Mouse (Mus musculus) gastrocnemius, adult 2 months (tissue): ENCODE data around the gene Gm4175. TPM values are rescaled to one million over a fixed set of nuclear protein-coding genes. Genes with fewer than 3 reads are reported as not detected.
"Not testable (repeated sequence)": the region's sequence is repeated elsewhere in the genome, so short reads cannot be mapped to it uniquely, and the experiment has no call there.

Experiments used
- DNase-seq: peaks from one replicate; pipeline ENCODE4 v3.0.0; 2022
- H3K27ac ChIP-seq: fragments of 200-600 bp; 2 replicates; pipeline ENCODE4 v1.8.1; 2022; ENCODE audit warnings: mild to moderate bottlenecking
- H3K4me3 ChIP-seq: fragments of 200-600 bp; 2 replicates; pipeline ENCODE4 v1.8.1; 2022; ENCODE audit warnings: mild to moderate bottlenecking, moderate library complexity
- intact Hi-C: fragments of 180-260 bp; cut with DNase I; formaldehyde crosslinking; loops from one replicate; pipeline ENCODE4 v1.15.1; 2025
- long read RNA-seq, 2 experiments: library from polyadenylated mRNA; stranded (forward); transcript quantifications; one replicate each; pipeline ENCODE4 v2.0.0; 2021
- total RNA-seq, 2 experiments: library from RNA; stranded (reverse); gene quantifications; 2 replicates each; pipeline ENCODE4 v1.2.3; 2021

Gm4175 gene
- not detected for total RNA-seq
- long read RNA-seq, experiment 1: 0 reads
- long read RNA-seq, experiment 2: 0 reads

DNA sequence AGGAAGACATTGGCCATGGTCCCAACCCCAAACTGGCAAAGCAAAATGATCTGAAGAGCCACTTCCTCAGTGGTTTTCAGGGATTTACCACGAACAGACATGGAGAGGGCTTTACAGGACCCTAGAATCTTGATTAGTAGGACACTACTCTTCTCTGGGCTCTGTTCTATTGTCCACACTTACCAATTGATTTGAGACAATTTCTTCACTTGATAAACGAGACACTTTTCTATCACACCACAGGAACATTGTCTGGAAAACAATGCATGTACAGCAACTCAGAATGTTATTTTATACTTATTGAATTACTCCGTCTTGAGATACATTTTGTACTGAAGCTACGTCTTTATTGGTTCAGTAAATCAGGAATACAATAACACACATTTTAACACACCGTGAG, at the start of gene Gm4175:
TSS of gene Gm4175 (minus strand) at position 101 of the 400 bp plus-strand sequence.
- intact Hi-C loops, H3K27ac ChIP-seq, H3K4me3 ChIP-seq, DNase-seq: not testable (repeated sequence)

DNA sequence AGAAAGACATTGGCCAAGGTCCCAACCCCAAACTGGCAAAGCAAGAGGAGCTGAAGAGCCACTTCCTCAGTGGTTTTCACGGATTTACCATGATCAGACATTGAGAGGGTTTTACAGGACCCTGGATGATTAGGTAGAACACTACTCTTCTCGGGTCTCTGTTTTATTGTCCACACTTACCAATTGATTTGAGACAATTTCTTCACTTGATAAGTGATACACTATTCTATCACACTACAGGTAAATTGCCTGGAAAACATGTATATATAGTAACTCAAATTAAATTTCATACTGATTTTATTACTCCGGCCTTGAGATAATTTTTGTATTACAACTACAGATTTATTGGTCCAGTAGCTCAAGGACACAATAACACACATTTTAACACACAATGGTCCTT, 35.4 kb upstream of the Gm4175 start, which contains the start of gene Gm4177:
TSS of gene Gm4177 (minus strand) at position 101 of the 400 bp plus-strand sequence.
- intact Hi-C loops: not testable (repeated sequence)

More for the DNA sequence above, 35.4 kb upstream of the Gm4175 start, which contains the start of gene Gm4177:
- not testable (repeated sequence) for H3K4me3 ChIP-seq, DNase-seq, H3K27ac ChIP-seq

Other genes starting within 250 kb of the Gm4175 start
- not detected for gene Vmn1r130, start 249.7 kb downstream of the Gm4175 start, total RNA-seq
- gene Vmn1r131, start 215.4 kb downstream of the Gm4175 start, total RNA-seq: not detected
- not detected for gene Vmn1r132, start 147.4 kb downstream of the Gm4175 start, total RNA-seq
- gene Gm4177, start 35.3 kb upstream of the Gm4175 start, total RNA-seq: not detected
- not detected for gene Vmn1r135, start 70.9 kb upstream of the Gm4175 start, total RNA-seq
- gene Gm5725, start 82.8 kb upstream of the Gm4175 start, total RNA-seq: not detected
- gene Gm5891, start 159.8 kb upstream of the Gm4175 start, total RNA-seq: not detected
- not detected for gene Vmn1r137, start 233.1 kb upstream of the Gm4175 start, total RNA-seq